Mouse (Mus musculus) thymus, postnatal 14 days (tissue): ENCODE measurements around the gene Acvr1.
A peak's percentile ranks its signal among the peaks of the same experiment; 100 is the strongest.

ENCODE experiments used
- DNase-seq: peaks from one replicate; pipeline ENCODE4 v3.0.0; 2021

Acvr1 gene

GRCm38 (mm10) chr2:58567066-58567810 is at the start of gene Acvr1, which contains the start of gene Upp2:
TSS of gene Acvr1 (minus strand) at chr2:58567157.
TSS of gene Upp2 (plus strand) at chr2:58567298.
- peak; percentile 62 for DNase-seq

GRCm38 (mm10) chr2:58615766-58616165 is 48.8 kb upstream of the Acvr1 start:
- no peak for DNase-seq

- DNase-seq, result no peak
Measured at GRCm38 (mm10) chr2:58614851-58615250, 47.9 kb upstream of the Acvr1 start.

- no peak for DNase-seq
Measured at GRCm38 (mm10) chr2:58613720-58614119, 46.8 kb upstream of the Acvr1 start.

GRCm38 (mm10) chr2:58604791-58605190 is 37.8 kb upstream of the Acvr1 start:
- no peak for DNase-seq

GRCm38 (mm10) chr2:58603379-58603778 is 36.4 kb upstream of the Acvr1 start:
- DNase-seq, result no peak

- DNase-seq, result no peak
Measured at GRCm38 (mm10) chr2:58601382-58601781, 34.4 kb upstream of the Acvr1 start.

- DNase-seq, result no peak
Measured at GRCm38 (mm10) chr2:58599639-58600038, 32.7 kb upstream of the Acvr1 start.

- no peak for DNase-seq
Measured at GRCm38 (mm10) chr2:58597556-58597955, 30.6 kb upstream of the Acvr1 start.

GRCm38 (mm10) chr2:58596774-58597342 is 29.9 kb upstream of the Acvr1 start:
- no peak for DNase-seq

GRCm38 (mm10) chr2:58595350-58595749 is 28.4 kb upstream of the Acvr1 start:
- no peak for DNase-seq

- no peak for DNase-seq
Measured at GRCm38 (mm10) chr2:58590055-58590454, 23.1 kb upstream of the Acvr1 start.

GRCm38 (mm10) chr2:58589637-58590036 is 22.7 kb upstream of the Acvr1 start:
- DNase-seq, result no peak

GRCm38 (mm10) chr2:58586311-58586710 is 19.4 kb upstream of the Acvr1 start:
- no peak for DNase-seq

GRCm38 (mm10) chr2:58574167-58574566 is 7.2 kb upstream of the Acvr1 start:
- DNase-seq, result no peak

GRCm38 (mm10) chr2:58568841-58569645 is 2.1 kb upstream of the Acvr1 start:
- no peak for DNase-seq

GRCm38 (mm10) chr2:58567866-58568719 is 1.1 kb upstream of the Acvr1 start:
- DNase-seq, result no peak

GRCm38 (mm10) chr2:58566410-58567065 is 419 bp downstream of the Acvr1 start:
- DNase-seq, result peak; percentile 71

GRCm38 (mm10) chr2:58566049-58566409 is 928 bp downstream of the Acvr1 start:
- no peak for DNase-seq

GRCm38 (mm10) chr2:58565267-58565666 is 1.7 kb downstream of the Acvr1 start:
- DNase-seq, result no peak

- DNase-seq, result no peak
Measured at GRCm38 (mm10) chr2:58562137-58562536, 4.8 kb downstream of the Acvr1 start.
